Mouse (Mus musculus): ENCODE measurements around the gene Rab6b. TPM values are rescaled to one million over a fixed set of nuclear protein-coding genes. Genes with fewer than 3 reads are reported as not detected.

Rab6b gene
- 2.3 and 2.7 TPM in 2 replicates for polyA plus RNA-seq (2016; fragmentation: Nextera tagmentation; extraction: Ambion mirVana)

- WGBS: under 1% methylated on average over 79 of the region's 81 CpGs
- H3K4me1 ChIP-seq: peaks cover 34% of the 10 kb centered on the region
- H3K27ac ChIP-seq: peak within 1 kb of the TSS; percentile 84
- H3K36me3 ChIP-seq: no peaks in the 10 kb centered on the region
- H3K4me3 ChIP-seq: peak within 1 kb of the TSS; percentile 79
- H3K27me3 ChIP-seq (ENCODE audit: insufficient read depth, poor library complexity, severe bottlenecking): peaks cover 66% of the 10 kb centered on the region
- no peaks in the 10 kb centered on the region for H3K9me3 ChIP-seq
- DNase-seq (ENCODE audit: low spot score): peak; percentile 77
Observed at GRCm38 (mm10) chr9:103111621-103112470, at the start of gene Rab6b. Rab6b (plus strand) TSS chr9:103111787.

DNA sequence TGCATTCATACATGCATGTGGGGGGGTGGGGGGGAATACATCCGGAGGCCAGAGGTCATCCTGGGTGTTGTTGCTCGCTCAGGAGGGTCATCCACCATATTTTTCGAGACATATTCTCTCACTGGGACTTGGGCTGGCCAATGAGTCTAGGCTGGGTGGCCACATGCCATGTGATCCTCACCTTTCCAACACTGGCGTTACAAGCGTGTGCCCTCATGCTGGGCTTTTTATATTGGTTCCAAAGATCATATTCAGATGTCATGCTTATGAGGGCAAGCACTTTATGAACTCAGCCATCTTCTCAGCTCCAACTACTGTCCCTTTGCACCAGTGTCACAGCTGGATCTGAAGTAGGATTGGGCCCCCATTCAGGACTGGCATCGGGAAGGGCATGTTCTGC, 48.0 kb upstream of the Rab6b start:
- no peak for DNase-seq (ENCODE audit: low spot score)
- H3K27me3 ChIP-seq (ENCODE audit: insufficient read depth, poor library complexity, severe bottlenecking): no peaks in the 10 kb centered on the region
- no peak overlapping the region for H3K27ac ChIP-seq
- no peaks in the 10 kb centered on the region for H3K9me3 ChIP-seq
- no peaks in the 10 kb centered on the region for H3K36me3 ChIP-seq
- no peak overlapping the region for H3K4me3 ChIP-seq
- peaks cover 4% of the 10 kb centered on the region; the same call in 1 of the 2 replicates for H3K4me1 ChIP-seq
- 87% methylated on average over 6 of the region's 6 CpGs for WGBS

- no peak for DNase-seq (ENCODE audit: low spot score)
- peaks cover 4% of the 10 kb centered on the region; the same call in 1 of the 2 replicates for H3K4me1 ChIP-seq
- H3K27ac ChIP-seq: no peak overlapping the region
- H3K36me3 ChIP-seq: no peaks in the 10 kb centered on the region
- WGBS: 81% methylated on average over 8 of the region's 8 CpGs
- H3K4me3 ChIP-seq: no peak overlapping the region
- H3K9me3 ChIP-seq: no peaks in the 10 kb centered on the region
- H3K27me3 ChIP-seq (ENCODE audit: insufficient read depth, poor library complexity, severe bottlenecking): 0 out of 2 replicates have a peak, but pooled peaks cover 5% of the 10 kb centered on the region
Observed at GRCm38 (mm10) chr9:103066845-103067244, 44.7 kb upstream of the Rab6b start.

GRCm38 (mm10) chr9:103067651-103068050, 43.9 kb upstream of the Rab6b start:
- H3K4me3 ChIP-seq: no peak overlapping the region
- H3K9me3 ChIP-seq: no peaks in the 10 kb centered on the region
- H3K27me3 ChIP-seq (ENCODE audit: insufficient read depth, poor library complexity, severe bottlenecking): peaks cover 5% of the 10 kb centered on the region; the same call in 1 of the 2 replicates
- no peak for DNase-seq (ENCODE audit: low spot score)
- H3K36me3 ChIP-seq: no peaks in the 10 kb centered on the region
- peaks cover 4% of the 10 kb centered on the region; the same call in 1 of the 2 replicates for H3K4me1 ChIP-seq
- no peak overlapping the region for H3K27ac ChIP-seq
- 84% methylated on average over 11 of the region's 11 CpGs for WGBS

DNA sequence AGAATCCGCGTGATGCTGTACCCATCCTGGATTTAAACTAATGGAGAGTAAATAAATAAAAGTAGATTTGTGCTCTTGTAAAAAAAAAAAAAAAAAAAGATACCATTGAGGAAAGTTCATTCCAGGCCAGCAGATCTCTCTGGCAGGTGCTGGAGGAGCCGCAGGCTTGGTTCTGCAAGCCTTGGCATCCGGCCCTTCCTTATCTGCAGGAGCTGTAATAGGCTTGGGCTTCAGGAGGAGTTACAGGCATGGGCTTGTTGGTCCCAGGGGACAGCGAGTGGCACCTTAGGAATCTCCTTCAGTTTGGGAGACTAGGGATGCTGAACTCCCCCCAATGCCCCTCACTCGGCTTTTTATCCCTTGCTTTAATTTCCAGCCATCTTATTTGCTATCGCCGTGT, 42.8 kb upstream of the Rab6b start:
- Histone ChIP-seq H3K27ac (no peak overlapping the region), H3K36me3 (no peaks in the 10 kb centered on the region), H3K27me3 (ENCODE audit: insufficient read depth, poor library complexity, severe bottlenecking) (peaks cover 5% of the 10 kb centered on the region; the same call in 1 of the 2 replicates), H3K4me3 (no peak overlapping the region), H3K4me1 (peaks cover 4% of the 10 kb centered on the region; the same call in 1 of the 2 replicates), H3K9me3 (no peaks in the 10 kb centered on the region)
- DNase-seq (ENCODE audit: low spot score): no peak
- WGBS: 87% methylated on average over 8 of the region's 8 CpGs

DNA sequence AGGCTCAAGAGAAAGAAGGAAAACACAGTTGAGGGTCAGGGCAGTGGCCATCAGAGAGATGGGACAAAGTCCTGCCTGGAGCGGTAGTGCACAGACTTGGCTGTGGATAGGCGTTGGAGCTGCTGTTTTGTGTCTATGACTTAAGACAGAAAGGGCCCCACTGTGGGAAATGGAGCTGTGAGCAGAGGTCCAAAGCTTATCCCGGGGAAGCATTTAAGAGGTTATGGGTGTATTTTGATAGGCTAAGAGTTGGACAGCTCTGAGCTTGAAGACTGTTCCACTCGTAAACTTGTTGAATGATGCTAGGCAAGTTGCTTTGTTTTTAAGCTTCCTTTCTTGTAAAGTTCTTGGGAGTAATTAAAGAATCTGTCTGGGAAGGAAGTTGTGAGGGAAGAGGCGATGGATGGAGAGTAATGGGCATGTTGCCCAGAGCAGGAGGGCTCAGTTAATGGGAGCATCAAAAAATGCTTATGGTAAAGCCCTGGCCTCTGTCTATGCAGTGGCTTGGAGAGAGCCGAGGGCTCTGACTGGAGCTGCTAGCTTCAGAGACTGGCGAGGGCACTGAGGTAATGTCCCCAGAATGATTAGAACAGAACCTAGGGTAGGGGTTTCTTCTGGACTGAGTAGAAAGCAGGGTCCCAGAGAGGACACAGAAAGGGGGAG, 39.9 kb upstream of the Rab6b start:
- Histone ChIP-seq H3K27me3 (ENCODE audit: insufficient read depth, poor library complexity, severe bottlenecking) (peaks cover 5% of the 10 kb centered on the region; the same call in 1 of the 2 replicates), H3K36me3 (no peaks in the 10 kb centered on the region), H3K4me1 (peaks cover under 1% of the 10 kb centered on the region; the same call in 1 of the 2 replicates), H3K4me3 (no peak overlapping the region), H3K9me3 (no peaks in the 10 kb centered on the region), H3K27ac (no peak overlapping the region)
- no peak for DNase-seq (ENCODE audit: low spot score)
- WGBS: 77% methylated on average over 7 of the region's 7 CpGs

GRCm38 (mm10) chr9:103072204-103072599, 39.4 kb upstream of the Rab6b start:
- 91% methylated on average over 6 of the region's 6 CpGs for WGBS

GRCm38 (mm10) chr9:103072926-103073515, 38.6 kb upstream of the Rab6b start:
- no peaks in the 10 kb centered on the region for H3K4me1 ChIP-seq
- 79% methylated on average over 11 of the region's 11 CpGs for WGBS
- no peak overlapping the region for H3K4me3 ChIP-seq
- H3K36me3 ChIP-seq: no peaks in the 10 kb centered on the region
- no peaks in the 10 kb centered on the region for H3K9me3 ChIP-seq
- H3K27me3 ChIP-seq (ENCODE audit: insufficient read depth, poor library complexity, severe bottlenecking): peaks cover 5% of the 10 kb centered on the region; the same call in 1 of the 2 replicates
- no peak overlapping the region for H3K27ac ChIP-seq
- DNase-seq (ENCODE audit: low spot score): no peak

More at GRCm38 (mm10) chr9:103072204-103072599, 39.4 kb upstream of the Rab6b start:
- H3K9me3 ChIP-seq: no peaks in the 10 kb centered on the region
- peaks cover 5% of the 10 kb centered on the region; the same call in 1 of the 2 replicates for H3K27me3 ChIP-seq (ENCODE audit: insufficient read depth, poor library complexity, severe bottlenecking)
- H3K36me3 ChIP-seq: no peaks in the 10 kb centered on the region
- H3K4me3 ChIP-seq: no peak overlapping the region
- H3K4me1 ChIP-seq: no peaks in the 10 kb centered on the region
- H3K27ac ChIP-seq: no peak overlapping the region
- DNase-seq (ENCODE audit: low spot score): no peak

- H3K4me1 ChIP-seq: no peaks in the 10 kb centered on the region
- no peak overlapping the region for H3K4me3 ChIP-seq
- no peaks in the 10 kb centered on the region for H3K9me3 ChIP-seq
- no peaks in the 10 kb centered on the region; the same call in 1 of the 2 replicates for H3K27me3 ChIP-seq (ENCODE audit: insufficient read depth, poor library complexity, severe bottlenecking)
- DNase-seq (ENCODE audit: low spot score): no peak
- WGBS: 82% methylated on average over 21 of the region's 21 CpGs
- peak overlapping the region; percentile 44; the same call in 1 of the 2 replicates for H3K27ac ChIP-seq
- no peaks in the 10 kb centered on the region for H3K36me3 ChIP-seq
Observed at GRCm38 (mm10) chr9:103076836-103077531, 34.6 kb upstream of the Rab6b start.

- Histone ChIP-seq H3K9me3 (no peaks in the 10 kb centered on the region), H3K27ac (no peak overlapping the region), H3K36me3 (no peaks in the 10 kb centered on the region), H3K27me3 (ENCODE audit: insufficient read depth, poor library complexity, severe bottlenecking) (no peaks in the 10 kb centered on the region), H3K4me1 (no peaks in the 10 kb centered on the region), H3K4me3 (no peak overlapping the region)
- DNase-seq (ENCODE audit: low spot score): no peak
- 85% methylated on average over 6 of the region's 6 CpGs for WGBS
Observed at GRCm38 (mm10) chr9:103078194-103078691, 33.3 kb upstream of the Rab6b start.

DNA sequence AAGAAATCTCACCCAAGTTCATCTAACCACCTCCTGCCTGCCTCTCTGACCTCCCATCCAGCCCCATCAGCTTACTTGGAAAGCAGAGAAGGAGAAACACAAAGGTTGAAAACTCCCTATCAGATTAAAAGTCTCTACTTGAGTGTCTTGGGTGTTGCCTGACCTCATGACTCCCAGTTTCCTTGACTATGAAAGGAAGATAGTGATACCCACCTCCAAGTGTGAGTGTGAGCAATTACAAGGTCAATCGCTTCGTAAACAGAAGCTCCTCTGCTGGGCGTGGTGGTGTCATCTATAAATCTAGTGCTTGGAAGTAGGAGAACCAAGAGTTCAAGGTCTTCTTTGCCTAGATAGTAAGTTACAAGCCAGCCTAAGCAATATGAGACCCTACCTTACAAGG, 31.4 kb upstream of the Rab6b start:
- no peaks in the 10 kb centered on the region for H3K9me3 ChIP-seq
- H3K4me1 ChIP-seq: no peaks in the 10 kb centered on the region
- H3K36me3 ChIP-seq: no peaks in the 10 kb centered on the region
- peaks cover 1% of the 10 kb centered on the region; the same call in 1 of the 2 replicates for H3K27me3 ChIP-seq (ENCODE audit: insufficient read depth, poor library complexity, severe bottlenecking)
- H3K4me3 ChIP-seq: no peak overlapping the region
- DNase-seq (ENCODE audit: low spot score): no peak
- no peak overlapping the region for H3K27ac ChIP-seq
- 97% methylated on average over 3 of the region's 3 CpGs for WGBS

Data from heart, embryonic 10.5 days (tissue).